Mouse (Mus musculus) lung, embryonic 14.5 days (tissue): ENCODE measurements around the gene Myog. TPM values are rescaled to one million over a fixed set of nuclear protein-coding genes. Genes with fewer than 3 reads are reported as not detected.
"Not testable (repeated sequence)": the region's sequence is repeated elsewhere in the genome, so short reads cannot be mapped to it uniquely, and the experiment has no call there.

ENCODE experiments used
- ATAC-seq: fragments of 200-750 bp; cut with Nextera tagmentation; 2 replicates; pipeline ENCODE4 v1.8.0; 2017; ENCODE audit warnings: mild to moderate bottlenecking, moderate TSS enrichment, moderate library complexity; ENCODE audit not compliant: insufficient read depth
- DNase-seq: peaks from one replicate; pipeline ENCODE4 v3.0.0-alpha.2; 2015
- H3K27ac ChIP-seq: fragments of 300-500 bp; sonication (generic); 2 replicates; pipeline ENCODE4 v1.5.1; 2014; ENCODE audit warnings: low read depth, mild to moderate bottlenecking, moderate library complexity
- H3K27me3 ChIP-seq: fragments of 300-500 bp; sonication (generic); 2 replicates; pipeline ENCODE4 v1.6.1; 2014; ENCODE audit warnings: low read length, control low read depth; ENCODE audit not compliant: insufficient read depth
- H3K36me3 ChIP-seq: fragments of 300-500 bp; sonication (generic); 2 replicates; pipeline ENCODE4 v1.6.1; 2014; ENCODE audit warnings: control low read depth; ENCODE audit not compliant: insufficient read depth
- H3K4me1 ChIP-seq: fragments of 300-500 bp; sonication (generic); 2 replicates; pipeline ENCODE4 v1.6.1; 2014; ENCODE audit warnings: antibody characterized with exemption, control low read depth; ENCODE audit not compliant: insufficient read depth
- H3K4me2 ChIP-seq: fragments of 300-500 bp; sonication (generic); 2 replicates; pipeline ENCODE4 v1.6.1; 2014; ENCODE audit warnings: mild to moderate bottlenecking
- H3K4me3 ChIP-seq: fragments of 300-500 bp; sonication (generic); 2 replicates; pipeline ENCODE4 v1.5.1; 2014; ENCODE audit warnings: low read depth, low read length
- H3K9ac ChIP-seq: fragments of 300-500 bp; sonication (generic); 2 replicates; pipeline ENCODE4 v1.6.1; 2014
- H3K9me3 ChIP-seq: fragments of 300-500 bp; sonication (generic); 2 replicates; pipeline ENCODE4 v1.6.1; 2016; ENCODE audit warnings: low read depth, low read length, control low read depth
- CTCF ChIP-seq: IDR thresholded peaks from 2 replicates; pipeline ENCODE4 v1.5.1; 2016; ENCODE audit warnings: antibody characterized with exemption, low read depth
- WGBS: fragments of 180-500 bp; shearing (Covaris S2); extraction: QIAGEN DNeasy Blood & Tissue Kit; methylation state at CpG from one replicate; pipeline ENCODE4 v1.1.7; 2014; 5-methylcytosine and 5-hydroxymethylcytosine counted together
- polyA plus RNA-seq: library from polyadenylated mRNA; unstranded; fragments of >200 nt; fragmentation: Nextera tagmentation; extraction: Ambion mirVana; gene quantifications from 2 replicates; pipeline ENCODE4 v1.2.1, GENCODE M21; 2014

Myog gene
- polyA plus RNA-seq, 1 experiment from 2014 or later, result not detected

- TF ChIP-seq CTCF, result no peak
- ATAC-seq (no peak), DNase-seq (no peak)
- Histone ChIP-seq H3K4me2 (no peak overlapping the region), H3K9me3 (no peaks in the 10 kb centered on the region), H3K27me3 (no peaks in the 10 kb centered on the region), H3K4me1 (peaks cover 8% of the 10 kb centered on the region), H3K27ac (no peak overlapping the region), H3K9ac (no peak overlapping the region), H3K36me3 (no peaks in the 10 kb centered on the region), H3K4me3 (no peak overlapping the region)
- 48% methylated on average over 4 of the region's 4 CpGs for WGBS
Observed at GRCm38 (mm10) chr1:134246590-134246989, 43.2 kb upstream of the Myog start.

- H3K9ac ChIP-seq, H3K9me3 ChIP-seq, ATAC-seq, H3K27me3 ChIP-seq, H3K4me2 ChIP-seq, H3K4me1 ChIP-seq, H3K4me3 ChIP-seq, H3K36me3 ChIP-seq, H3K27ac ChIP-seq: not testable (repeated sequence)
- 36% methylated on average over 1 of the region's 1 CpGs for WGBS
- DNase-seq, result peak; percentile 62
Observed at GRCm38 (mm10) chr1:134249681-134250080, 40.1 kb upstream of the Myog start.

GRCm38 (mm10) chr1:134264341-134264740 lies 25.4 kb upstream of the Myog start:
- peaks cover 3% of the 10 kb centered on the region; the same call in 1 of the 2 replicates for H3K9me3 ChIP-seq
- H3K9ac ChIP-seq, result no peak overlapping the region
- ATAC-seq (no peak), DNase-seq (no peak)
- H3K36me3 ChIP-seq, result no peaks in the 10 kb centered on the region
- H3K4me3 ChIP-seq, result no peak overlapping the region
- H3K27me3 ChIP-seq, result no peaks in the 10 kb centered on the region
- no peaks in the 10 kb centered on the region for H3K4me1 ChIP-seq
- H3K4me2 ChIP-seq, result no peak overlapping the region
- no peak overlapping the region for H3K27ac ChIP-seq
- TF ChIP-seq CTCF, result no peak
- 85% methylated on average over 6 of the region's 6 CpGs for WGBS

- Histone ChIP-seq H3K27me3 (no peaks in the 10 kb centered on the region), H3K4me1 (no peaks in the 10 kb centered on the region), H3K9ac (no peak overlapping the region), H3K9me3 (peaks cover under 1% of the 10 kb centered on the region; the same call in 1 of the 2 replicates), H3K4me2 (no peak overlapping the region), H3K4me3 (no peak overlapping the region), H3K27ac (no peak overlapping the region), H3K36me3 (no peaks in the 10 kb centered on the region)
- no peak for TF ChIP-seq CTCF
- DNase-seq (no peak), ATAC-seq (no peak)
- WGBS, result 23% methylated on average over 2 of the region's 2 CpGs
Observed at GRCm38 (mm10) chr1:134265797-134266196, 24.0 kb upstream of the Myog start.

- no peaks in the 10 kb centered on the region for H3K9me3 ChIP-seq
- 76% methylated on average over 7 of the region's 7 CpGs for WGBS
- no peak overlapping the region for H3K27ac ChIP-seq
- H3K36me3 ChIP-seq, result no peaks in the 10 kb centered on the region
- H3K4me2 ChIP-seq, result no peak overlapping the region
- DNase-seq, result no peak
- H3K27me3 ChIP-seq, result no peaks in the 10 kb centered on the region
- TF ChIP-seq CTCF, result no peak
- H3K9ac ChIP-seq, result no peak overlapping the region
- H3K4me3 ChIP-seq, result no peak overlapping the region
- no peaks in the 10 kb centered on the region for H3K4me1 ChIP-seq
- ATAC-seq, result no peak
Observed at GRCm38 (mm10) chr1:134270026-134270425, 19.8 kb upstream of the Myog start.

- Histone ChIP-seq H3K36me3 (no peaks in the 10 kb centered on the region), H3K9me3 (no peaks in the 10 kb centered on the region), H3K27me3 (no peaks in the 10 kb centered on the region), H3K4me2 (no peak overlapping the region), H3K9ac (no peak overlapping the region), H3K27ac (no peak overlapping the region), H3K4me3 (no peak overlapping the region), H3K4me1 (no peaks in the 10 kb centered on the region)
- WGBS, result 67% methylated on average over 5 of the region's 5 CpGs
- DNase-seq, result no peak
- no peak for ATAC-seq
- no peak for TF ChIP-seq CTCF
Observed at GRCm38 (mm10) chr1:134272754-134273250, 17.0 kb upstream of the Myog start.

- DNase-seq, result no peak
Observed at GRCm38 (mm10) chr1:134273493-134274395, 16.0 kb upstream of the Myog start.

More at GRCm38 (mm10) chr1:134273493-134274395, 16.0 kb upstream of the Myog start:
- Histone ChIP-seq H3K27me3 (no peaks in the 10 kb centered on the region), H3K4me3 (no peak overlapping the region), H3K9ac (no peak overlapping the region), H3K36me3 (no peaks in the 10 kb centered on the region), H3K9me3 (no peaks in the 10 kb centered on the region), H3K4me1 (no peaks in the 10 kb centered on the region), H3K4me2 (no peak overlapping the region), H3K27ac (no peak overlapping the region)
- no peak for TF ChIP-seq CTCF
- 43% methylated on average over 9 of the region's 9 CpGs for WGBS
- no peak for ATAC-seq
